In the genomic region with DNA sequence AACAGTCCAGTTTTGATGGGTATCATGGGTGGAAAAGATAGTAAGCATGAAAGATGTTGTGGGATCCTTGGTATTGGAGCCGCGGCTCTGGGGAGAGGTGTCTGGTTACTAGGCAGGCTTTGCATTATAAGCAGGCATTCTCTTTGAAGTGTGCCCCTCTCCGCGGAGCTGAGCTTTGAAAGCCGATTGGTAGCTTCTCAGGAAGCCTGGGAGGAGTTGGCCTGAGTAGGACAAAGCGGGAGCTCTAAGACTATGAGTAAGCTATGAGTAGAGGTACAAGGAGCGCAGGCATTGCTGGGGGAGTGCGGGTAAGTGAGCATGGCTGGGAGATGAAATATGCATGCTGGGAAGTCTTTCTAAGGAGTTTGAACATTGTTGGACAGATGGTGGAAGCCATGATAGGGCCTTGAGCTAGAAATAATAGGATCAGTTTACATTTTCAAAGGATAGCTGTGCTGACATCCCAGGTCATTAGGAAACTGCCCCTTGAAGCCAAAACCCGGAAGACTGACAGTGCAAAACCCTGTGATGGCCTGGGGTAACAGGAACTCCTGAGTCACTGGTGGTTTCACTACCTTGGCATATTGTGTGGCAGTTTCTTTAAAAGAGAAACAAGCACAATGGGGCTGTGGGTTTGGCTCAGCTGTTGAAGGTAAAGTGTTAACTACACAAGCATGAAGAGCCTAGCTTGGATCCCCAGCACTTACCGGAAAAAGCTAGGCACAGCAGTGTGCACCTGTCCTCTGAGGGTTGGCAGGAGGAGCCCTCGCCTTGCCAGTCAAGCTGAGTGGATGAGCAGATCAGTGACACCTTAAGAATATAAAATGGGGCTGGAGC, we compare ENCODE assay signal across 8 mouse cellular contexts. TPM values are rescaled to one million over a fixed set of nuclear protein-coding genes. Genes with fewer than 3 reads are reported as not detected.
DNase-seq lines count a peak whose midpoint lies in the region; ATAC-seq lines count a peak whose summit lies in the region.

No protein-coding gene starts in this region.

- H3K9me3 ChIP-seq in heart, embryonic 15.5 days (replicated peaks) = no peaks in the 10 kb centered on the region
- H3K9me3 ChIP-seq in forebrain, embryonic 11.5 days (ENCODE audit: control insufficient read depth, low read length) = no peaks in the 10 kb centered on the region
- H3K9me3 ChIP-seq in liver, embryonic 12.5 days (replicated peaks) = no peaks in the 10 kb centered on the region
- no peaks in the 10 kb centered on the region for H3K9me3 ChIP-seq in neural tube, embryonic 15.5 days (replicated peaks)

- no peak overlapping the region for H3K27ac ChIP-seq in heart, embryonic 15.5 days
- peak overlapping the region; percentile 81 for H3K27ac ChIP-seq in forebrain, embryonic 11.5 days (ENCODE audit: low read depth, low read length)
- H3K27ac ChIP-seq in liver, embryonic 12.5 days = peak overlapping the region; percentile 75
- no peak overlapping the region for H3K27ac ChIP-seq in neural tube, embryonic 15.5 days (replicated peaks)

- DNase-seq in heart, adult 8-10 months (ENCODE audit: low spot score) = no peak
- peak; percentile 70 for DNase-seq in ES-CJ7 (ENCODE audit: low read depth, low spot score)
- peak; percentile 84 for DNase-seq in forebrain, embryonic 11.5 days (ENCODE audit: low spot score)
- no peak for DNase-seq in urinary bladder, postnatal 14 days (ENCODE audit: low spot score)
- no peak for DNase-seq in spleen, postnatal 14 days (ENCODE audit: low spot score in 2 of 2)

- no peak for ATAC-seq in heart, embryonic 15.5 days (replicated peaks; ENCODE audit: insufficient number of reproducible peaks, insufficient read depth, low FRiP score, low read depth)
- peak; percentile 73 for ATAC-seq in forebrain, embryonic 11.5 days (replicated peaks; ENCODE audit: low FRiP score)
- ATAC-seq in liver, embryonic 12.5 days = peak; percentile 31
- ATAC-seq in neural tube, embryonic 15.5 days (ENCODE audit: low FRiP score) = 0 out of 2 replicates have a peak, but pooled peaks have one; percentile 8

- H3K9ac ChIP-seq in heart, embryonic 15.5 days = no peak overlapping the region; the same call in 1 of the 2 replicates
- peak overlapping the region; percentile 12; the same call in 1 of the 2 replicates for H3K9ac ChIP-seq in forebrain, embryonic 11.5 days (ENCODE audit: low read length)
- peak overlapping the region; percentile 53 for H3K9ac ChIP-seq in liver, embryonic 12.5 days
- no peak overlapping the region for H3K9ac ChIP-seq in neural tube, embryonic 15.5 days (replicated peaks)

- WGBS in heart, embryonic 15.5 days = 28% methylated on average over 11 of the region's 11 CpGs
- 14% methylated on average over 11 of the region's 11 CpGs for WGBS in forebrain, embryonic 11.5 days
- 34% methylated on average over 11 of the region's 11 CpGs for WGBS in liver, embryonic 12.5 days (ENCODE audit: insufficient replicate concordance)
- WGBS in neural tube, embryonic 15.5 days = 21% methylated on average over 11 of the region's 11 CpGs

- H3K4me2 ChIP-seq in heart, embryonic 15.5 days = peak overlapping the region; percentile 46
- peak overlapping the region; percentile 34; the same call in 1 of the 2 replicates for H3K4me2 ChIP-seq in forebrain, embryonic 11.5 days (ENCODE audit: low read depth, low read length, severe bottlenecking)
- H3K4me2 ChIP-seq in liver, embryonic 12.5 days = peak overlapping the region; percentile 89
- H3K4me2 ChIP-seq in neural tube, embryonic 15.5 days = peak overlapping the region; percentile 48

- no peaks in the 10 kb centered on the region for H3K27me3 ChIP-seq in heart, embryonic 15.5 days
- no peaks in the 10 kb centered on the region for H3K27me3 ChIP-seq in forebrain, embryonic 11.5 days (ENCODE audit: control insufficient read depth, insufficient read depth, low read length)
- no peaks in the 10 kb centered on the region for H3K27me3 ChIP-seq in liver, embryonic 12.5 days (replicated peaks)
- no peaks in the 10 kb centered on the region for H3K27me3 ChIP-seq in neural tube, embryonic 15.5 days (replicated peaks)

- peaks cover 6% of the 10 kb centered on the region for H3K4me1 ChIP-seq in heart, embryonic 15.5 days (replicated peaks)
- H3K4me1 ChIP-seq in forebrain, embryonic 11.5 days (replicated peaks; ENCODE audit: control insufficient read depth, insufficient read depth, low read length) = 0 out of 2 replicates have a peak, but pooled peaks cover 2% of the 10 kb centered on the region
- peaks cover 37% of the 10 kb centered on the region for H3K4me1 ChIP-seq in liver, embryonic 12.5 days
- peaks cover 17% of the 10 kb centered on the region for H3K4me1 ChIP-seq in neural tube, embryonic 15.5 days

- peak overlapping the region; percentile 19; the same call in 1 of the 2 replicates for H3K4me3 ChIP-seq in heart, embryonic 15.5 days
- H3K4me3 ChIP-seq in forebrain, embryonic 11.5 days (ENCODE audit: low read depth, low read length) = 0 out of 2 replicates have a peak overlapping the region, but pooled peaks have one; percentile 1
- peak overlapping the region; percentile 30 for H3K4me3 ChIP-seq in liver, embryonic 12.5 days
- peak overlapping the region; percentile 7; the same call in 1 of the 2 replicates for H3K4me3 ChIP-seq in neural tube, embryonic 15.5 days (replicated peaks)

- peaks cover 5% of the 10 kb centered on the region for H3K36me3 ChIP-seq in heart, embryonic 15.5 days
- H3K36me3 ChIP-seq in forebrain, embryonic 11.5 days (ENCODE audit: control insufficient read depth, insufficient read depth, low read length) = no peaks in the 10 kb centered on the region
- peaks cover 13% of the 10 kb centered on the region; the same call in 1 of the 2 replicates for H3K36me3 ChIP-seq in liver, embryonic 12.5 days
- peaks cover 12% of the 10 kb centered on the region for H3K36me3 ChIP-seq in neural tube, embryonic 15.5 days

RNA-seq across cellular contexts. Expression of a gene that starts 2.5 kb away (rescaled TPM):
- polyA plus RNA-seq in heart, embryonic 15.5 days (2015; fragmentation: Nextera tagmentation; extraction: Ambion mirVana) = 2.8 and 3.0 TPM in 2 replicates
- total RNA-seq in heart, adult 8-10 months (2022) = 1 to 10 TPM; 2.3 to 5.8 (median 2.9) TPM
- 12.7 and 12.9 TPM in 2 replicates for polyA plus RNA-seq in forebrain, embryonic 11.5 days (2014; fragmentation: Nextera tagmentation; extraction: Ambion mirVana)
- 6.1 and 6.6 TPM in 2 replicates for polyA plus RNA-seq in liver, embryonic 12.5 days (2016; fragmentation: Nextera tagmentation; extraction: Ambion mirVana)
- polyA plus RNA-seq in neural tube, embryonic 15.5 days (2015; fragmentation: Nextera tagmentation; extraction: Ambion mirVana) = 5.6 and 6.0 TPM in 2 replicates

RNA-seq across cellular contexts. Expression of a gene that starts 58.7 kb away (rescaled TPM):
- 30.1 and 34.2 TPM in 2 replicates for polyA plus RNA-seq in heart, embryonic 15.5 days (2015; fragmentation: Nextera tagmentation; extraction: Ambion mirVana)
- 10 to 100 TPM; 17.5 to 25.0 (median 22.9) TPM for total RNA-seq in heart, adult 8-10 months (2022)
- polyA plus RNA-seq in forebrain, embryonic 11.5 days (2014; fragmentation: Nextera tagmentation; extraction: Ambion mirVana) = 48.0 and 54.2 TPM in 2 replicates
- polyA plus RNA-seq in liver, embryonic 12.5 days (2016; fragmentation: Nextera tagmentation; extraction: Ambion mirVana) = 18.7 and 18.9 TPM in 2 replicates
- polyA plus RNA-seq in neural tube, embryonic 15.5 days (2015; fragmentation: Nextera tagmentation; extraction: Ambion mirVana) = 62.3 and 65.8 TPM in 2 replicates

Comparison
In these comparisons a context has a peak if more than half of its experiments do, and no peak if none do; other contexts are left out.
1. H3K27ac ChIP-seq: peak in forebrain, embryonic 11.5 days (single experiment) and liver, embryonic 12.5 days (single experiment); none in heart, embryonic 15.5 days (single experiment) and neural tube, embryonic 15.5 days (single experiment).
2. H3K4me2 ChIP-seq: peak in every context shown above with its lines; median percentile 89 in liver, embryonic 12.5 days; 48 in neural tube, embryonic 15.5 days; 46 in heart, embryonic 15.5 days; 34 in forebrain, embryonic 11.5 days.
3. H3K9ac ChIP-seq: peak in forebrain, embryonic 11.5 days (single experiment) and liver, embryonic 12.5 days (single experiment); none in heart, embryonic 15.5 days (single experiment) and neural tube, embryonic 15.5 days (single experiment).
4. DNase-seq: peak in ES-CJ7 (single experiment) and forebrain, embryonic 11.5 days (single experiment); none in heart, adult 8-10 months (single experiment), urinary bladder, postnatal 14 days (single experiment) and spleen, postnatal 14 days (0 of 2).
5. Peak in every context shown above with its lines, with median percentiles within 50 percentile points of each other: H3K4me3 ChIP-seq.